ENCODE assay signal across 14 mouse cellular contexts in genomic region chr9:5496837-5497236, GRCm38 (mm10).
A peak's percentile ranks its signal among the peaks of the same experiment; 100 is the strongest.
DNase-seq lines count a peak whose midpoint lies in the region; TF ChIP-seq lines count a peak whose summit lies in the region.
"Had no signal": no experiment of that assay in that cellular context is flagged by ENCODE, and none has a peak within 500 bp of the region (broad histone marks: within the 10 kb centered on the region; RNA-seq: fewer than 3 reads in every experiment).

No protein-coding gene starts in this region.

- DNase-seq in frontal cortex, adult 2 months (ENCODE audit: extremely low spot score in 1 of 2, low spot score in 1 of 2) = peak; percentile 66 to 72
- no peak for DNase-seq in frontal cortex, postnatal 14 days (ENCODE audit: low spot score in 2 of 2)
- DNase-seq in Muller cell, postnatal 12 days (ENCODE audit: inconsistent ontology term) = peak; percentile 26
- peak; percentile 32 for DNase-seq in brain, embryonic 14.5 days (ENCODE audit: low read depth)
- DNase-seq in left cerebral cortex, adult 9 months (ENCODE audit: low spot score in 2 of 2) = peak; percentile 47 to 67
- DNase-seq in spleen, postnatal 10 days (ENCODE audit: low spot score in 2 of 2) = no peak
- DNase-seq in cerebellum, adult 8-10 months = no peak
- DNase-seq: cerebellum, adult 9-11 months; gastrocnemius, adult 2 months; kidney, postnatal 36 days; liver, postnatal 0 days; lung, postnatal 10 days; spleen, adult 18-20 months; thymus, adult 2 months had no signal

- no peak for TF ChIP-seq POLR2A in brain, embryonic 14.5 days (IDR thresholded peaks at IDR 0.05; ENCODE audit: borderline replicate concordance, extremely low read depth, insufficient read depth, insufficient read length, poor library complexity, severe bottlenecking)

- no peak for TF ChIP-seq CTCF in brain, embryonic 14.5 days (IDR thresholded peaks at IDR 0.05; ENCODE audit: borderline replicate concordance, extremely low read depth, insufficient read depth, insufficient read length)

Comparison
In these comparisons a context has a peak if more than half of its experiments do, and no peak if none do; other contexts are left out.
1. DNase-seq: peak in frontal cortex, adult 2 months (2 of 2), Muller cell, postnatal 12 days (single experiment), brain, embryonic 14.5 days (single experiment) and left cerebral cortex, adult 9 months (2 of 2); none in frontal cortex, postnatal 14 days (0 of 2), spleen, postnatal 10 days (0 of 2) and cerebellum, adult 8-10 months (single experiment).